Mouse (Mus musculus) ES-E14 (cell line): ENCODE measurements around the gene Clock. TPM values are rescaled to one million over a fixed set of nuclear protein-coding genes. Genes with fewer than 3 reads are reported as not detected.

Experiments
- DNase-seq: peaks from one replicate; pipeline ENCODE4 v3.0.0-alpha.2; 2013; ENCODE audit warnings: low read depth, low spot score
- H3K27ac ChIP-seq: 2 replicates; pipeline ENCODE4 v1.5.1; 2012; ENCODE audit warnings: low read depth, mild to moderate bottlenecking, low read length, moderate library complexity, mixed read lengths; ENCODE audit not compliant: poor library complexity, insufficient read depth, severe bottlenecking
- H3K36me3 ChIP-seq: 2 replicates; pipeline ENCODE4 v1.6.1; 2012; ENCODE audit warnings: mild to moderate bottlenecking, low read length, moderate library complexity, mixed read lengths; ENCODE audit not compliant: control insufficient read depth, poor library complexity, insufficient read depth, severe bottlenecking
- H3K4me1 ChIP-seq, 2 experiments: fragments of 150-350 bp in 1 of 2; sonication (generic) in 1 of 2; 2 replicates each; pipeline ENCODE4 v1.6.1; 2012; ENCODE audit warnings: low read length in 2 of 2, mild to moderate bottlenecking in 1 of 2, mixed read lengths in 1 of 2; ENCODE audit not compliant: control insufficient read depth in 2 of 2, insufficient read depth in 2 of 2, poor library complexity in 1 of 2
- H3K4me3 ChIP-seq, 2 experiments: fragments of 150-350 bp in 1 of 2; sonication (generic) in 1 of 2; 2 replicates each; pipeline ENCODE4 v1.5.1; 2012; ENCODE audit warnings: low read length in 2 of 2, low read depth in 1 of 2, mild to moderate bottlenecking in 1 of 2, mixed read lengths in 1 of 2; ENCODE audit not compliant: insufficient read depth in 1 of 2, poor library complexity in 1 of 2, severe bottlenecking in 1 of 2
- H3K9ac ChIP-seq: 2 replicates; pipeline ENCODE4 v1.6.1; 2012; ENCODE audit warnings: low read depth, mild to moderate bottlenecking, low read length, mixed read lengths; ENCODE audit not compliant: poor library complexity, insufficient read depth, severe bottlenecking
- H3K9me3 ChIP-seq: fragments of 150-350 bp; sonication (generic); 2 replicates; pipeline ENCODE4 v1.6.1; 2012; ENCODE audit warnings: low read depth, mild to moderate bottlenecking, low read length; ENCODE audit not compliant: control insufficient read depth, insufficient read depth
- CHD2 ChIP-seq: IDR thresholded peaks from 2 replicates; pipeline ENCODE4 v1.6.1; 2014; ENCODE audit warnings: mild to moderate bottlenecking, low read depth, low read length, inconsistent platforms
- HCFC1 ChIP-seq: IDR thresholded peaks from 2 replicates; pipeline ENCODE4 v1.6.1; 2012; ENCODE audit warnings: low read length, inconsistent platforms, borderline replicate concordance; ENCODE audit not compliant: insufficient read depth
- MAFK ChIP-seq: IDR thresholded peaks from 2 replicates; pipeline ENCODE4 v1.6.1; 2014; ENCODE audit warnings: mild to moderate bottlenecking, low read depth, low read length, inconsistent platforms; ENCODE audit not compliant: insufficient read depth
- ZC3H11A ChIP-seq: IDR thresholded peaks from 2 replicates; pipeline ENCODE4 v1.6.1; 2012; ENCODE audit warnings: low read depth, mild to moderate bottlenecking, inconsistent platforms, low read length, borderline replicate concordance
- ZNF384 ChIP-seq: IDR thresholded peaks from 2 replicates; pipeline ENCODE4 v1.6.1; 2012; ENCODE audit warnings: low read depth, low read length, inconsistent platforms
- in situ Hi-C, 2 experiments: fragments of 600-800 bp; cut with MboI; formaldehyde crosslinking; loops; one replicate each; pipeline ENCODE4 v1.15.1; 2025; ENCODE audit warnings: low sequenced_read_pairs in 2 of 2, inconsistent platforms in 1 of 2; ENCODE audit not compliant: unreplicated experiment in 2 of 2
- total RNA-seq: library from RNA; depleted of rRNA; stranded (reverse); fragments of 300-350 nt; gene quantifications from 2 replicates; pipeline ENCODE4 v1.2.3, GENCODE M21; 2012

Clock gene
- total RNA-seq, 1 experiment: 16.4 TPM

GRCm38 (mm10) chr5:76199346-76199745, 105.2 kb downstream of the Clock start:
- H3K9me3 ChIP-seq: no peaks in the 10 kb centered on the region
- H3K36me3 ChIP-seq: peaks cover 21% of the 10 kb centered on the region
- no peak overlapping the region for H3K4me3 ChIP-seq
- TF ChIP-seq CHD2 (no peak), HCFC1 (no peak), ZNF384 (no peak)
- H3K27ac ChIP-seq: no peak overlapping the region
- DNase-seq: no peak
- H3K9ac ChIP-seq: no peak overlapping the region
- peaks cover 0 to 3% of the 10 kb centered on the region in 2 experiments; a peak in 1 of 4 replicates for H3K4me1 ChIP-seq
- in situ Hi-C loops: no loop called here

- in situ Hi-C loops: no loop called here
Observed at GRCm38 (mm10) chr5:76194377-76194945, 110.1 kb downstream of the Clock start.

GRCm38 (mm10) chr5:76193075-76193474, 111.5 kb downstream of the Clock start:
- in situ Hi-C loops: no loop called here
- no peak for DNase-seq
- H3K36me3 ChIP-seq: peaks cover 8% of the 10 kb centered on the region

More at GRCm38 (mm10) chr5:76194377-76194945, 110.1 kb downstream of the Clock start:
- TF ChIP-seq CHD2 (no peak), HCFC1 (no peak), ZC3H11A (no peak), ZNF384 (no peak), MAFK (no peak)
- Histone ChIP-seq H3K4me1 (peaks cover 0 to 4% of the 10 kb centered on the region in 2 experiments; a peak in 1 of 4 replicates), H3K9ac (no peak overlapping the region), H3K36me3 (peaks cover 11% of the 10 kb centered on the region), H3K4me3 (no peak overlapping the region), H3K27ac (no peak overlapping the region), H3K9me3 (no peaks in the 10 kb centered on the region)
- no peak for DNase-seq

GRCm38 (mm10) chr5:76190609-76191008, 114.0 kb downstream of the Clock start:
- in situ Hi-C loops: no loop called here
- H3K9me3 ChIP-seq: no peaks in the 10 kb centered on the region
- peaks cover 0 to 6% of the 10 kb centered on the region in 2 experiments; a peak in 2 of 4 replicates for H3K4me1 ChIP-seq
- no peak overlapping the region for H3K4me3 ChIP-seq
- H3K27ac ChIP-seq: no peak overlapping the region
- H3K9ac ChIP-seq: no peak overlapping the region
- DNase-seq: no peak
- TF ChIP-seq ZNF384: no peak
- no peak for TF ChIP-seq HCFC1
- no peak for TF ChIP-seq MAFK
- peaks cover 6% of the 10 kb centered on the region for H3K36me3 ChIP-seq

More at GRCm38 (mm10) chr5:76193075-76193474, 111.5 kb downstream of the Clock start:
- no peak overlapping the region for H3K4me3 ChIP-seq
- H3K9me3 ChIP-seq: no peaks in the 10 kb centered on the region
- H3K9ac ChIP-seq: no peak overlapping the region
- TF ChIP-seq HCFC1 (no peak), ZC3H11A (no peak), CHD2 (no peak), ZNF384 (no peak), MAFK (no peak)
- H3K4me1 ChIP-seq: peaks cover 0 to 4% of the 10 kb centered on the region in 2 experiments; a peak in 1 of 4 replicates
- H3K27ac ChIP-seq: no peak overlapping the region

- no peak for DNase-seq
- no peak overlapping the region for H3K4me3 ChIP-seq
- in situ Hi-C loops: no loop called here
- H3K27ac ChIP-seq: no peak overlapping the region
- H3K9ac ChIP-seq: no peak overlapping the region
- TF ChIP-seq ZC3H11A (no peak), MAFK (no peak), CHD2 (no peak), HCFC1 (no peak), ZNF384 (no peak)
- H3K4me1 ChIP-seq: peaks cover 2 to 4% of the 10 kb centered on the region in 2 experiments; a peak in 2 of 4 replicates
- no peaks in the 10 kb centered on the region for H3K9me3 ChIP-seq
- H3K36me3 ChIP-seq: peaks cover 3% of the 10 kb centered on the region; the same call in 1 of the 2 replicates
Observed at GRCm38 (mm10) chr5:76187885-76188284, 116.7 kb downstream of the Clock start.
